Mouse (Mus musculus) small intestine, adult 2 months (tissue): ENCODE results near the gene Asb8. TPM values are rescaled to one million over a fixed set of nuclear protein-coding genes. Genes with fewer than 3 reads are reported as not detected.

ENCODE experiments used
- H3K27ac ChIP-seq: fragments of 200-500 bp; 2 replicates; pipeline ENCODE4 v1.5.1; 2012; ENCODE audit warnings: low read depth, low read length, control low read depth, inconsistent platforms; ENCODE audit not compliant: insufficient read depth
- H3K27me3 ChIP-seq: fragments of 200-500 bp; 2 replicates; pipeline ENCODE4 v1.6.1; 2012; ENCODE audit warnings: mild to moderate bottlenecking, moderate library complexity, low read length, inconsistent platforms; ENCODE audit not compliant: control insufficient read depth, insufficient read depth
- H3K36me3 ChIP-seq: fragments of 200-500 bp; 2 replicates; pipeline ENCODE4 v1.6.1; 2012; ENCODE audit warnings: mild to moderate bottlenecking, low read length, control low read depth, inconsistent platforms; ENCODE audit not compliant: control insufficient read depth, insufficient read depth
- H3K4me1 ChIP-seq: fragments of 200-500 bp; 2 replicates; pipeline ENCODE4 v1.6.1; 2012; ENCODE audit warnings: low read length, inconsistent platforms, mixed read lengths; ENCODE audit not compliant: control insufficient read depth, insufficient read depth, insufficient read length
- H3K4me3 ChIP-seq: fragments of 200-500 bp; 2 replicates; pipeline ENCODE4 v1.5.1; 2012; ENCODE audit warnings: low read depth, mild to moderate bottlenecking, control low read depth, inconsistent platforms, low read length, moderate library complexity
- CTCF ChIP-seq: fragments of 200-500 bp; IDR thresholded peaks from 2 replicates; pipeline ENCODE4 v1.5.1; 2012; ENCODE audit warnings: low read depth, mild to moderate bottlenecking, control low read depth, inconsistent platforms, low read length, moderate library complexity, mixed read lengths; ENCODE audit not compliant: insufficient replicate concordance, insufficient read length; ENCODE audit errors: extremely low read depth
- POLR2A ChIP-seq: fragments of 200-500 bp; IDR thresholded peaks from 2 replicates; pipeline ENCODE4 v1.6.1; 2012; ENCODE audit warnings: low read depth, mild to moderate bottlenecking, control low read depth, inconsistent platforms, low read length, moderate library complexity
- WGBS: fragments of 180-500 bp; shearing (Covaris S2); methylation state at CpG from one replicate; pipeline ENCODE4 v1.1.7; 2018; 5-methylcytosine and 5-hydroxymethylcytosine counted together
- polyA plus RNA-seq: library from polyadenylated mRNA; depleted of rRNA; stranded (reverse); fragments of >200 nt; gene quantifications from 2 replicates; pipeline ENCODE4 v1.2.3, GENCODE M21; 2012

Asb8 gene
- polyA plus RNA-seq, 1 experiment = 27.3 TPM

GRCm38 (mm10) chr15:98108297-98109152, 56.9 kb downstream of the Asb8 start:
- peak; percentile 26; the same call in 1 of the 2 replicates for TF ChIP-seq POLR2A
- TF ChIP-seq CTCF = no peak
- Histone ChIP-seq H3K27ac (no peak overlapping the region), H3K4me3 (peak overlapping the region; percentile 81), H3K27me3 (no peaks in the 10 kb centered on the region), H3K4me1 (peaks cover 21% of the 10 kb centered on the region), H3K36me3 (no peaks in the 10 kb centered on the region)
- WGBS = 7% methylated on average over 37 of the region's 37 CpGs

GRCm38 (mm10) chr15:98107703-98108296, 57.6 kb downstream of the Asb8 start:
- peaks cover 21% of the 10 kb centered on the region for H3K4me1 ChIP-seq
- TF ChIP-seq CTCF (no peak), POLR2A (no peak)
- H3K4me3 ChIP-seq = peak overlapping the region; percentile 81
- no peaks in the 10 kb centered on the region for H3K36me3 ChIP-seq
- 19% methylated on average over 11 of the region's 11 CpGs for WGBS
- H3K27me3 ChIP-seq = no peaks in the 10 kb centered on the region
- no peak overlapping the region for H3K27ac ChIP-seq

- H3K36me3 ChIP-seq = no peaks in the 10 kb centered on the region
- no peaks in the 10 kb centered on the region for H3K27me3 ChIP-seq
- WGBS = 32% methylated on average over 6 of the region's 6 CpGs
- TF ChIP-seq POLR2A (no peak), CTCF (no peak)
- no peak overlapping the region for H3K27ac ChIP-seq
- H3K4me1 ChIP-seq = peaks cover 21% of the 10 kb centered on the region
- H3K4me3 ChIP-seq = peak overlapping the region; percentile 17; the same call in 1 of the 2 replicates
These were observed 58.2 kb downstream of the Asb8 start for GRCm38 (mm10) chr15:98107230-98107629.

GRCm38 (mm10) chr15:98106506-98106905, 58.9 kb downstream of the Asb8 start:
- 29% methylated on average over 6 of the region's 6 CpGs for WGBS
- peaks cover 19% of the 10 kb centered on the region for H3K4me1 ChIP-seq
- H3K36me3 ChIP-seq = no peaks in the 10 kb centered on the region
- TF ChIP-seq CTCF = no peak
- no peak for TF ChIP-seq POLR2A
- no peaks in the 10 kb centered on the region for H3K27me3 ChIP-seq
- no peak overlapping the region for H3K27ac ChIP-seq
- H3K4me3 ChIP-seq = no peak overlapping the region

GRCm38 (mm10) chr15:98102401-98102800, 63.0 kb downstream of the Asb8 start:
- TF ChIP-seq POLR2A (no peak), CTCF (no peak)
- H3K27ac ChIP-seq = no peak overlapping the region
- 91% methylated on average over 6 of the region's 6 CpGs for WGBS

GRCm38 (mm10) chr15:98098519-98098918, 66.9 kb downstream of the Asb8 start:
- Histone ChIP-seq H3K4me3 (no peak overlapping the region), H3K27me3 (no peaks in the 10 kb centered on the region), H3K36me3 (no peaks in the 10 kb centered on the region), H3K27ac (no peak overlapping the region), H3K4me1 (no peaks in the 10 kb centered on the region)
- 90% methylated on average over 9 of the region's 9 CpGs for WGBS
- TF ChIP-seq POLR2A = no peak
- no peak for TF ChIP-seq CTCF

More at GRCm38 (mm10) chr15:98102401-98102800, 63.0 kb downstream of the Asb8 start:
- H3K36me3 ChIP-seq = no peaks in the 10 kb centered on the region
- no peak overlapping the region for H3K4me3 ChIP-seq
- peaks cover 6% of the 10 kb centered on the region; the same call in 1 of the 2 replicates for H3K4me1 ChIP-seq
- no peaks in the 10 kb centered on the region for H3K27me3 ChIP-seq

GRCm38 (mm10) chr15:98096957-98097356, 68.5 kb downstream of the Asb8 start:
- no peak overlapping the region for H3K27ac ChIP-seq
- TF ChIP-seq POLR2A (no peak), CTCF (no peak)
- no peaks in the 10 kb centered on the region for H3K36me3 ChIP-seq
- H3K4me3 ChIP-seq = no peak overlapping the region
- H3K27me3 ChIP-seq = no peaks in the 10 kb centered on the region
- H3K4me1 ChIP-seq = no peaks in the 10 kb centered on the region
- 66% methylated on average over 3 of the region's 3 CpGs for WGBS
